Mouse (Mus musculus) ES-Bruce4 (cell line): ENCODE results near the gene Serpina9. TPM values are rescaled to one million over a fixed set of nuclear protein-coding genes. Genes with fewer than 3 reads are reported as not detected.

Experiments
- H3K27ac ChIP-seq: 2 replicates; pipeline ENCODE4 v1.5.1; 2012; ENCODE audit warnings: low read length, inconsistent platforms; ENCODE audit not compliant: insufficient read depth
- H3K27me3 ChIP-seq: 2 replicates; pipeline ENCODE4 v1.6.1; 2012; ENCODE audit warnings: mild to moderate bottlenecking, low read length, inconsistent platforms; ENCODE audit not compliant: control insufficient read depth, poor library complexity, insufficient read depth, severe bottlenecking
- H3K36me3 ChIP-seq: 2 replicates; pipeline ENCODE4 v1.6.1; 2012; ENCODE audit warnings: inconsistent platforms, mild to moderate bottlenecking, low read length, moderate library complexity; ENCODE audit not compliant: control insufficient read depth, poor library complexity, insufficient read depth, severe bottlenecking
- H3K4me1 ChIP-seq: one replicate; pipeline ENCODE4 v1.8.1; 2011; ENCODE audit warnings: low read length; ENCODE audit not compliant: control insufficient read depth, insufficient read depth
- H3K4me3 ChIP-seq: 2 replicates; pipeline ENCODE4 v1.5.1; 2011; ENCODE audit warnings: low read depth, mild to moderate bottlenecking, low read length
- H3K9ac ChIP-seq: 2 replicates; pipeline ENCODE4 v1.6.1; 2012; ENCODE audit warnings: low read depth, mild to moderate bottlenecking, inconsistent platforms; ENCODE audit not compliant: poor library complexity, severe bottlenecking
- H3K9me3 ChIP-seq: replicated peaks from 2 replicates; pipeline ENCODE4 v1.6.1; 2012; ENCODE audit warnings: mild to moderate bottlenecking, low read length, inconsistent platforms; ENCODE audit not compliant: control insufficient read depth, poor library complexity, insufficient read depth, severe bottlenecking
- CTCF ChIP-seq: IDR thresholded peaks from one replicate; pipeline ENCODE4 v1.8.1; 2011; ENCODE audit warnings: low read depth, low read length
- EP300 ChIP-seq: IDR thresholded peaks from 2 replicates; pipeline ENCODE4 v1.6.1; 2011; ENCODE audit warnings: low read depth, low read length; ENCODE audit not compliant: insufficient read depth
- POLR2A ChIP-seq: IDR thresholded peaks from one replicate; pipeline ENCODE4 v1.8.1; 2011; ENCODE audit warnings: low read length; ENCODE audit not compliant: insufficient read depth
- polyA plus RNA-seq: library from polyadenylated mRNA; stranded (reverse); fragments of >200 nt; gene quantifications from 2 replicates; pipeline ENCODE4 v1.2.4, GENCODE M21; 2011; ENCODE audit warnings: low read depth; ENCODE audit not compliant: missing spikeins, insufficient read depth, insufficient read length

Gene Serpina9
- polyA plus RNA-seq, 1 experiment = not detected

DNA sequence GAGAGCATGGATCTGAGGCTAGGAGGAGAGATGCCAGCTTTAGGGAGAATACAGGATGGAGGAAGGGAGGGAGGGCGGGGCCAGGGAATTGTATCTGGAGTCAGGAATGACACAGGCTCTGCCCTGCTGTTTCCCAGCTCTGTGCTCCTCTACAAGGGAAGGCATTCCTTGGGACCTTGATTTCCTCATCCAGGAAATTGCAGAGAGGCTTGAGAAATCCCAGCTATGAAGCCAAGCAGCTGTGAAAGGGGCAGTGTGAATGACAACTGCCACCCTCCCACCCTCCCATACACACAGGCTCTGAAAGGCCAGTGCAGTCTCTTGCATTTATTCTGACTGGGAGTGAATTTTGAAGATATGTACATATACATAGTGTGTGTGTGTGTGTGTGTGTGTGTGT, 40.4 kb upstream of the Serpina9 start:
- Histone ChIP-seq H3K4me3 (no peak overlapping the region), H3K9ac (no peak overlapping the region)

DNA sequence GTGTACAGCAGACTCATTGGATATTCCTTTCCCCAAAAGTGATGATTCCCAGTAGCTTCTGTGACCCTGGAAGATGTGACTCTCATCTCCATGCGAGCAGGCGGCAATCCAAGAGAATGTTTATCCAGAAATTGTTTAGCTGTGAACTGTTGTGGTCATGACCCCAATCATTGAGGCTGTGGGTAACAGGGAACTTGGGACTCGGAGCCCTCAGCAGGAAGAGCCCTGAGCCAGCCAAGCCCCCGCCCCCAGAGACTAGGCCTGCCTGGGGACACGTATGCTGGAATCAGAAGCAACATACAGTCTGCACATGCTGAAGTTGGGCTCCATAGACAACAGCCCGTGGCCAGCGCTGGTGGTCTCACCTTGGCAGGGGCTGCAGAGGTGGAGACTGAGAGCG, 32.2 kb upstream of the Serpina9 start:
- Histone ChIP-seq H3K9ac (no peak overlapping the region), H3K27ac (no peak overlapping the region), H3K4me1 (no peaks in the 10 kb centered on the region), H3K27me3 (no peaks in the 10 kb centered on the region), H3K4me3 (no peak overlapping the region), H3K36me3 (no peaks in the 10 kb centered on the region), H3K9me3 (no peaks in the 10 kb centered on the region)
- TF ChIP-seq POLR2A = no peak
- no peak for TF ChIP-seq CTCF
- no peak for TF ChIP-seq EP300

More for the DNA sequence above, 40.4 kb upstream of the Serpina9 start:
- Histone ChIP-seq H3K4me1 (no peaks in the 10 kb centered on the region), H3K36me3 (no peaks in the 10 kb centered on the region), H3K27ac (no peak overlapping the region), H3K9me3 (no peaks in the 10 kb centered on the region), H3K27me3 (no peaks in the 10 kb centered on the region)
- TF ChIP-seq EP300 (no peak), CTCF (no peak), POLR2A (no peak)

DNA sequence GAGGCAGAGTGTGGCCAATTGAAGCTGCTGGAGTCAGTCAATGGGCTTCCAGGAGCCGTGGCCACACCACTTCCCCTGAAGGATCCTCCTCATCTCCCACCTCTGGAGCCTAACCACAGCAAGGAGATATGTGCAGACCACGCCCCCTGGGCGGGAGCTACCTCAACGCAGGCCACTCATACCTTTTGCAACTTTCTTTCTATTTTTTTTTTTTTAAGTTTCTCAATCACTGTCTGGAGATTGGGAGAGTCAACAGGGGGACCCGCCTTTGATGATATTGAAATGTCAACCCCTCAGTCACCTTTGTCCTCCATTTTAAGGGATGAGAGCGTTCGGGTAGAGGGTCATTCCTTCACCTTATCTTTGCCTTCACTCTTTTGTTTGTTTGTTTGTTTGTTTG, 30.8 kb upstream of the Serpina9 start, which contains the start of gene Serpina12:
Gene Serpina12, minus strand, starts transcription at position 101 of the 400 bp plus-strand sequence.
- Histone ChIP-seq H3K9ac (no peak within 1 kb of the TSS), H3K36me3 (no peaks in the 10 kb centered on the region), H3K4me1 (no peaks in the 10 kb centered on the region), H3K27me3 (no peaks in the 10 kb centered on the region), H3K9me3 (no peaks in the 10 kb centered on the region), H3K27ac (no peak within 1 kb of the TSS), H3K4me3 (no peak within 1 kb of the TSS)
- TF ChIP-seq EP300 (no peak), CTCF (no peak), POLR2A (no peak)

DNA sequence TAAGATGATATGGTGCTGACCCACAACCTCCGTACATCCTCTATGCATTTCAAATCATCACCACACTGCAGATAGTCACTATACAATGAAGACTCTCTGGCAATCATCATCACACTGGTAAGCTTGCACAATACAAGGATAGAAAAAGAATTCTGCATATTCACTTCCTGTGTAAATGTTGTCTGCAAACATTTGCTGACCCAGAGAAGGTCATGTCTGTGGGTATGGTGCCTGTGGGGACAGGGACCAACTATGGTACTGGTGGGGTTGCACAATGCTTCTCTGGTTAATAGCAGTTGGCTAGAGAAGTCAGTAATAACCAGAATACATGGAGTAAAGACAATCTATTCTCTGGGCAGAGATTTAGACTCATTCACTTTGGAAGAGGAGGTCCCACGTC, 29.2 kb upstream of the Serpina9 start:
- Histone ChIP-seq H3K4me3 (no peak overlapping the region), H3K27me3 (no peaks in the 10 kb centered on the region), H3K9me3 (no peaks in the 10 kb centered on the region), H3K36me3 (no peaks in the 10 kb centered on the region), H3K27ac (no peak overlapping the region), H3K4me1 (no peaks in the 10 kb centered on the region), H3K9ac (no peak overlapping the region)
- TF ChIP-seq CTCF (no peak), EP300 (no peak), POLR2A (no peak)

DNA sequence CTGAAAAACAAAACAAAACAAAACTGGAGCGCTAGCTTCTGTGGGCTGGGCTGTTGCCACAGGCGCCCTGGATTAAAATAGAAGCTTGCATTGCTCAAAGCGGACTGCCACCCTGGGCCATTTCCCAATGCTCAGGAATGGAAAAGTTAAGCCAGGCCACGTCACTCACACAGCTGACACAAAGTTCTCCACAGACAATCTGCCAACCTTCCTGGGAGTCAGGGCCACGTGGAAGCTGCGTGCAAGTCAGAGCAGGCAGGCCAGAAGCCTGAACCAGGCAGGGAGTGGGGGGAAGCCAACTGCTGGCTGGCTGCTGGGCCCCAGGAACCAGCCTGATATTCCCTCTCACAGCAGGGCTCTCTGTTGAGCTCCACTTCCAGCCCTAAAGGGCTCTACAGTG, 27.8 kb upstream of the Serpina9 start:
- TF ChIP-seq EP300 = no peak
- TF ChIP-seq CTCF = no peak
- TF ChIP-seq POLR2A = no peak
- Histone ChIP-seq H3K4me3 (no peak overlapping the region), H3K27me3 (no peaks in the 10 kb centered on the region), H3K4me1 (no peaks in the 10 kb centered on the region), H3K9ac (no peak overlapping the region), H3K27ac (no peak overlapping the region), H3K36me3 (no peaks in the 10 kb centered on the region), H3K9me3 (no peaks in the 10 kb centered on the region)

DNA sequence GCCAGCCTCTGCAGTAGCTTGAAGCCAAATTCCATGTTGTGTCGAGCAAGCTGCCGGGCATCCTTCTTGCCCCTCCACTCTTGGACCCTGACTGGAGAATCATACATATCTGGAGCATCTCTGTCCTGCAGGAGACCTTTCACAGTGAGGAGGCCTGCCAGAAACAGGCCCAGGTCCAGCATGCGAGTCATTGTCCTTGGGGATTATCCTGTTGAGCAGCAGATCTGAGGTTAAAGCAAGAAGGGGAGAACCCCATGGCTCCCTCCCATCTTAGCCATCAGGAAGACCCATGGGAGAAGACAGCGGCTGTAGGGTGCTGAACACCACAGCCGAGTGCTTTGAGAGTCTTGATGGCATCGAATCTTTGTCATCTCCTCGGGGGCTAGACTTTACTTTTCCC, 24.6 kb upstream of the Serpina9 start:
- H3K27me3 ChIP-seq = no peaks in the 10 kb centered on the region
- H3K36me3 ChIP-seq = no peaks in the 10 kb centered on the region
- H3K9me3 ChIP-seq = no peaks in the 10 kb centered on the region
- no peak overlapping the region for H3K4me3 ChIP-seq
- no peak overlapping the region for H3K9ac ChIP-seq
- TF ChIP-seq CTCF (no peak), EP300 (no peak)
- H3K27ac ChIP-seq = no peak overlapping the region
- no peaks in the 10 kb centered on the region for H3K4me1 ChIP-seq
